Mouse (Mus musculus) neural tube, embryonic 15.5 days (tissue): ENCODE measurements at regions not wholly inside any gene's neighbourhood (a gene's known extent, or its start where the extent isn't known, plus 50 kb on each side); places are given as distances from the start of the nearest gene placed in this dataset.
"Not testable (repeated sequence)": the region's sequence is repeated elsewhere in the genome, so short reads cannot be mapped to it uniquely, and the experiment has no call there.

Source experiments
- ATAC-seq: fragments of 200-750 bp; cut with Nextera tagmentation; 2 replicates; pipeline ENCODE4 v1.8.0; 2017; ENCODE audit warnings: mild to moderate bottlenecking, moderate TSS enrichment, moderate library complexity; ENCODE audit not compliant: low FRiP score
- H3K27ac ChIP-seq: fragments of 300-500 bp; sonication (generic); replicated peaks from 2 replicates; pipeline ENCODE4 v1.5.1; 2015; ENCODE audit warnings: mild to moderate bottlenecking, inconsistent platforms
- H3K27me3 ChIP-seq: fragments of 300-500 bp; sonication (generic); replicated peaks from 2 replicates; pipeline ENCODE4 v1.6.1; 2015; ENCODE audit warnings: inconsistent platforms
- H3K36me3 ChIP-seq: fragments of 300-500 bp; sonication (generic); 2 replicates; pipeline ENCODE4 v1.6.1; 2015; ENCODE audit warnings: inconsistent platforms
- H3K4me1 ChIP-seq: fragments of 300-500 bp; sonication (generic); 2 replicates; pipeline ENCODE4 v1.6.1; 2015; ENCODE audit warnings: inconsistent platforms
- H3K4me2 ChIP-seq: fragments of 300-500 bp; sonication (generic); 2 replicates; pipeline ENCODE4 v1.6.1; 2015; ENCODE audit warnings: inconsistent platforms, mild to moderate bottlenecking, moderate library complexity
- H3K4me3 ChIP-seq: fragments of 300-500 bp; sonication (generic); replicated peaks from 2 replicates; pipeline ENCODE4 v1.5.1; 2015; ENCODE audit warnings: mild to moderate bottlenecking, inconsistent platforms
- H3K9ac ChIP-seq: fragments of 300-500 bp; sonication (generic); replicated peaks from 2 replicates; pipeline ENCODE4 v1.6.1; 2015; ENCODE audit warnings: mild to moderate bottlenecking, inconsistent platforms
- H3K9me3 ChIP-seq: fragments of 300-500 bp; sonication (generic); replicated peaks from 2 replicates; pipeline ENCODE4 v1.6.1; 2016; ENCODE audit warnings: inconsistent platforms
- WGBS: fragments of 180-500 bp; shearing (Covaris S2); methylation state at CpG from one replicate; pipeline ENCODE4 v1.1.7; 2015; ENCODE audit warnings: mixed read lengths; 5-methylcytosine and 5-hydroxymethylcytosine counted together

GRCm38 (mm10) chr5:68350921-68351320 lies 319.3 kb downstream of the Grxcr1 start:
- no peak for ATAC-seq
- no peaks in the 10 kb centered on the region for H3K4me1 ChIP-seq

GRCm38 (mm10) chr5:68351793-68352192 lies 320.2 kb downstream of the Grxcr1 start:
- no peaks in the 10 kb centered on the region for H3K27me3 ChIP-seq
- H3K4me2 ChIP-seq, result no peak overlapping the region
- no peaks in the 10 kb centered on the region for H3K36me3 ChIP-seq
- no peak overlapping the region for H3K9ac ChIP-seq
- H3K9me3 ChIP-seq, result no peaks in the 10 kb centered on the region
- 45% methylated on average over 5 of the region's 5 CpGs for WGBS
- no peaks in the 10 kb centered on the region for H3K4me1 ChIP-seq
- no peak overlapping the region for H3K27ac ChIP-seq
- no peak for ATAC-seq
- no peak overlapping the region for H3K4me3 ChIP-seq

More at GRCm38 (mm10) chr5:68350921-68351320, 319.3 kb downstream of the Grxcr1 start:
- Histone ChIP-seq H3K9ac (no peak overlapping the region), H3K27ac (no peak overlapping the region), H3K4me2 (no peak overlapping the region), H3K27me3 (no peaks in the 10 kb centered on the region), H3K4me3 (no peak overlapping the region), H3K36me3 (no peaks in the 10 kb centered on the region), H3K9me3 (no peaks in the 10 kb centered on the region)
- 81% methylated on average over 2 of the region's 2 CpGs for WGBS

DNA sequence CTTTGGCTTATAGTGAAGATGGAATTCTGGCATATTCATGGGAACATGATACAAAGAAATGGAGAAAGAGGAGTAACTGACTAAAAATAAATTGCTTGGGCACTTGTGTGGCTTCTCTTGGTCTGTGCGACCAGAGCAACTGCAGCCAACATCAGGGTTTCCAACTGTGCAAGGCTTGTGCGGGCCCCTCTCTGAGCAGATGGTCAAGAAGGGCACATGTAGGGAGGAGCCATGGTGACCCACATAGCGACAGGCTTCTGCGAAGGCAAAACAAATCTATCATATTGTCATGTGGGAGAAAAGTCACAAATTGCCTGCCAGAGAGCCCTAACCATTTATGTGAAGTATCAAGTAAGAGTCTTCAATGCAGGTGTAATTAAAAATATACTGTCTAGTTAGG lies 321.6 kb downstream of the Grxcr1 start:
- Histone ChIP-seq H3K4me1 (no peaks in the 10 kb centered on the region), H3K36me3 (no peaks in the 10 kb centered on the region), H3K4me3 (no peak overlapping the region), H3K27ac (no peak overlapping the region), H3K9me3 (no peaks in the 10 kb centered on the region), H3K9ac (no peak overlapping the region), H3K4me2 (no peak overlapping the region), H3K27me3 (no peaks in the 10 kb centered on the region)
- WGBS, result 65% methylated on average over 4 of the region's 4 CpGs
- ATAC-seq, result no peak

- WGBS, result 34% methylated on average over 3 of the region's 3 CpGs
- not testable (repeated sequence) for H3K36me3 ChIP-seq, H3K9ac ChIP-seq, H3K4me2 ChIP-seq, H3K4me1 ChIP-seq, H3K9me3 ChIP-seq, H3K27me3 ChIP-seq, ATAC-seq, H3K4me3 ChIP-seq, H3K27ac ChIP-seq
Measured at GRCm38 (mm10) chr5:68353816-68354215, 322.2 kb downstream of the Grxcr1 start.

GRCm38 (mm10) chr5:68361581-68362211 lies 330.1 kb downstream of the Grxcr1 start:
- Histone ChIP-seq H3K27ac (no peak overlapping the region), H3K36me3 (no peaks in the 10 kb centered on the region), H3K4me2 (no peak overlapping the region), H3K9ac (no peak overlapping the region), H3K27me3 (no peaks in the 10 kb centered on the region), H3K4me3 (no peak overlapping the region), H3K4me1 (no peaks in the 10 kb centered on the region), H3K9me3 (no peaks in the 10 kb centered on the region)
- ATAC-seq, result no peak
- 78% methylated on average over 3 of the region's 3 CpGs for WGBS

- Histone ChIP-seq H3K27ac (no peak overlapping the region), H3K9ac (no peak overlapping the region), H3K4me2 (no peak overlapping the region), H3K27me3 (no peaks in the 10 kb centered on the region), H3K4me3 (no peak overlapping the region), H3K9me3 (no peaks in the 10 kb centered on the region), H3K4me1 (no peaks in the 10 kb centered on the region), H3K36me3 (no peaks in the 10 kb centered on the region)
- ATAC-seq, result peak; percentile 61; the same call in 1 of the 2 replicates
- 55% methylated on average over 2 of the region's 2 CpGs for WGBS
Measured at GRCm38 (mm10) chr5:68373082-68373481, 341.4 kb downstream of the Grxcr1 start.
